Mouse (Mus musculus): ENCODE measurements around the gene Fyn. TPM values are rescaled to one million over a fixed set of nuclear protein-coding genes. Genes with fewer than 3 reads are reported as not detected.

Fyn gene
- polyA plus RNA-seq, 3 experiments from 2014 or later: 100 to 133 (median 132) TPM

DNA sequence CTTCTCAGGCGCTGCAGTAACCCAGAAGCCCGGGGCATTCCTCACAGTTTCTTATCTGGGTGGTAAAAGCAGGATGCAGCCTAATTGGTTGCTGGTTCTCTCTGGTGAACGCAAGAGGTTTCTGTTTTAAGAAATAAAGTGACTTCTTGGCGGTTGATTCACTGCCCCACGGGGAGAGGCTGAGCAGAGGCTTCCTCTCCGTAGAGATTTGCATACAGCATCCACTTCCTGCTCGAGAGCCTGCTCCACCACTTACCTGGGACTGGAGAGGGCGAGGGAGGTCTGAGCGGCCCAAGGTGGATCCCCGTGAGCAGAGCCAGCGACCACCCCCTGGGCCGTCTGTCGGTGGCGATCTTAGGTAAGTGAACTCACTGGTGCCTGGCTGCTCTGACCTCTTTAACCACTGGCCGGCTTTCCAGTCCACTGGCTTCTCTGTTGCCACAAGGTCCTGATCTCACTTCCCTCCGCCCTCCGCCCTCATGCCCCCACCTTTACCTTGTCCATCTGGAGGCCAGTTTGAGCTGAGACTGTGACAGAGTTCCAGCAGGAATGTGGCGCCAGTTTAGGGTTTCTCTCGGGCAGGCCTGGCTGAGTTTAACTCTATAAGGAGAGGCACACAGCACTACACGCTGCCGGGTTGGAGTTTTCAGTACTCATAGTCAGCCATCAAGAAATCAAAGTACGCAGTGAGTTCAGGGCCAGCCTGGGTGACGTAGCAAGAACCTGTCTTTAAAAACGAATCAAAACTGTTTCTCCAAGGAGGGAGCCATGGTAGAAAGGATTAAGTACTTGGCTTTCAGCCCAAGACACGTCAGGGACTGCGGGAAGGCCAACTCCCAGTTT, 244.6 kb downstream of the Fyn start:
- ATAC-seq: peak; percentile 91

DNA sequence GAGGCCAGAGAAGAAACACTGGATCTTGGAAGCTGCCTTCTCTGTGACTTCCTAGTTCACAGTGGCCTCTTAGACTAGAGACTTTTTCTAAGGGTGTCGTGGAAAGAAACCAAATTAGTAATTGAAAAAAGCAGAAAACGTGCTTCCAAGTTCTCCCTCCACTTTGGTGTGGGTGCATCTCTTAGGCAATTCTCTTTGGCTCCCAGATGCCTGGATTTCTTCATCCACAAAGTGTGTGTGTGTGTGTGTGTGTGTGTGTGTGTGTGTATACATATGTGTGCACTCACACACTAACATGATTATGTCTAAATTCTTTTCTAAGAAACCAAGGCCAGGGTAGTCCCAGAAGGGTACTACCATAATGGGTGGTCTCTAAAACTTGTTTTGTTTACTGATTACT, 245.3 kb downstream of the Fyn start:
- no peak for ATAC-seq

DNA sequence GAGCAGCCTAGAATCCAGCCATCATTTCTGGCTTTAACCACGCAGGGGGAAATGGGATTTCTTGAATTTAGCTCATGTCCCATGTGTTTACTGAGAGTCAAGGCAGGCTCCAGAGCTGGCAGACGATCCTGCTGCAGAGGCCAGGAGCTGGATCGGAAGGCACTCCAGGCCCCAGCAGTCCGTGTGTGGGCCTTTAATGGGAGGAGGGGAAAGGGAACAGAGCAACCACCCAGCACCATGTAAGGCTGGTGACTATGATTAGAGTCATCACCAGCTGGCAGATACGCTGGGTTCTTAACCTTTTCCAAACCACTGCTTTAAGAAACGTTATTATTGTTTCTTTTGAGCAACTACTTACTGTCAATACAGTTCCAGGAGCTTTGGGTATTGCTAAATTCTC, 246.0 kb downstream of the Fyn start:
- no peak for ATAC-seq

Other genes starting within 250 kb of the Fyn start
- 1 to 10 TPM; 1.6 to 2.3 (median 1.7) TPM for gene Fam229b, start 234.9 kb upstream of the Fyn start, polyA plus RNA-seq (2017; shearing (Covaris generic))
- 10 to 100 TPM in 1 of 3 experiments, 1 to 10 TPM in 2; 2.5 to 11.1 (median 3.4) TPM for gene Tube1, start 234.9 kb upstream of the Fyn start, polyA plus RNA-seq (2017; shearing (Covaris generic))
- under 1 TPM in 1 of 3 experiments, not detected in 2; 0.34 TPM for gene Ccn6, start 205.1 kb upstream of the Fyn start, polyA plus RNA-seq (2017; shearing (Covaris generic))
- gene Traf3ip2, start 244.1 kb downstream of the Fyn start, polyA plus RNA-seq (2017; shearing (Covaris generic)): 10 to 100 TPM; 29.5 to 48.1 (median 47.8) TPM

All from inflammation-experienced regulatory T-cells, adult 6 months (primary cell).